Mouse (Mus musculus) liver, adult 2 months (tissue): ENCODE results near the gene Mylk.

Source experiments
- CTCF ChIP-seq: fragments of 200-500 bp; IDR thresholded peaks from 2 replicates; pipeline ENCODE4 v1.5.1; 2011; ENCODE audit warnings: low read depth, low read length, control low read depth
- POLR2A ChIP-seq: fragments of 200-500 bp; IDR thresholded peaks from 2 replicates; pipeline ENCODE4 v1.6.1; 2011; ENCODE audit warnings: low read length, control low read depth; ENCODE audit not compliant: insufficient read depth; ENCODE audit errors: extremely low read depth

- TF ChIP-seq POLR2A, result no peak
- no peak for TF ChIP-seq CTCF
These were observed 59.4 kb downstream of the Mylk start for GRCm38 (mm10) chr16:34804286-34805010.
